Mouse (Mus musculus) hindbrain, postnatal 0 days (tissue): ENCODE data around the gene Gemin7. TPM values are rescaled to one million over a fixed set of nuclear protein-coding genes. Genes with fewer than 3 reads are reported as not detected.
A peak's percentile ranks its signal among the peaks of the same experiment; 100 is the strongest.

Source experiments
- ATAC-seq: fragments of 200-750 bp; cut with Nextera tagmentation; 2 replicates; pipeline ENCODE4 v1.8.0; 2017; ENCODE audit warnings: mild to moderate bottlenecking, moderate TSS enrichment, moderate library complexity
- DNase-seq: peaks from one replicate; pipeline ENCODE4 v3.0.0-alpha.2; 2015; ENCODE audit warnings: low spot score
- H3K27ac ChIP-seq: fragments of 300-500 bp; sonication (generic); 2 replicates; pipeline ENCODE4 v1.5.1; 2014; ENCODE audit warnings: mild to moderate bottlenecking
- H3K27me3 ChIP-seq: fragments of 300-500 bp; sonication (generic); 2 replicates; pipeline ENCODE4 v1.6.1; 2014; ENCODE audit warnings: low read length, mixed read lengths; ENCODE audit not compliant: insufficient read depth
- H3K36me3 ChIP-seq: fragments of 300-500 bp; sonication (generic); 2 replicates; pipeline ENCODE4 v1.6.1; 2014; ENCODE audit warnings: low read length, mixed read lengths; ENCODE audit not compliant: insufficient read depth
- H3K4me1 ChIP-seq: fragments of 300-500 bp; sonication (generic); 2 replicates; pipeline ENCODE4 v1.6.1; 2014; ENCODE audit warnings: antibody characterized with exemption, low read length, mixed read lengths; ENCODE audit not compliant: insufficient read depth
- H3K4me2 ChIP-seq: fragments of 300-500 bp; sonication (generic); 2 replicates; pipeline ENCODE4 v1.6.1; 2014; ENCODE audit warnings: low read depth, mild to moderate bottlenecking, low read length, moderate library complexity, mixed read lengths
- H3K4me3 ChIP-seq: fragments of 300-500 bp; sonication (generic); 2 replicates; pipeline ENCODE4 v1.5.1; 2014; ENCODE audit warnings: low read length
- H3K9ac ChIP-seq: fragments of 300-500 bp; sonication (generic); replicated peaks from 2 replicates; pipeline ENCODE4 v1.6.1; 2014; ENCODE audit warnings: mild to moderate bottlenecking, low read length, moderate library complexity, mixed read lengths
- H3K9me3 ChIP-seq: fragments of 300-500 bp; sonication (generic); 2 replicates; pipeline ENCODE4 v1.6.1; 2016; ENCODE audit warnings: low read length, mixed read lengths
- CTCF ChIP-seq: IDR thresholded peaks from 2 replicates; pipeline ENCODE4 v1.5.1; 2016; ENCODE audit warnings: antibody characterized with exemption, control low read depth, low read depth
- WGBS: fragments of 180-500 bp; shearing (Covaris S2); extraction: QIAGEN DNeasy Blood & Tissue Kit; methylation state at CpG from one replicate; pipeline ENCODE4 v1.1.7; 2014; 5-methylcytosine and 5-hydroxymethylcytosine counted together
- polyA plus RNA-seq: library from polyadenylated mRNA; unstranded; fragments of >200 nt; fragmentation: Nextera tagmentation; extraction: Ambion mirVana; gene quantifications from 2 replicates; pipeline ENCODE4 v1.2.1, GENCODE M21; 2015
- total RNA-seq: library from RNA; depleted of rRNA; stranded (reverse); fragments of >200 nt; gene quantifications from 2 replicates; pipeline ENCODE4 v1.2.3, GENCODE M21; 2014

Gemin7 gene
- total and polyA plus RNA-seq, 2 experiments from 2014 or later = 61.7 to 162 TPM

- Histone ChIP-seq H3K4me1 (peaks cover 37% of the 10 kb centered on the region), H3K9ac (peak overlapping the region; percentile 97), H3K4me3 (peak overlapping the region; percentile 90), H3K9me3 (no peaks in the 10 kb centered on the region), H3K36me3 (peaks cover 12% of the 10 kb centered on the region), H3K27ac (peak overlapping the region; percentile 85), H3K27me3 (no peaks in the 10 kb centered on the region), H3K4me2 (peak overlapping the region; percentile 96)
- ATAC-seq (no peak), DNase-seq (no peak)
- TF ChIP-seq CTCF = no peak
- WGBS = under 1% methylated on average over 11 of the region's 11 CpGs
These were observed 16.0 kb downstream of the Gemin7 start for GRCm38 (mm10) chr7:19561431-19561764.

DNA sequence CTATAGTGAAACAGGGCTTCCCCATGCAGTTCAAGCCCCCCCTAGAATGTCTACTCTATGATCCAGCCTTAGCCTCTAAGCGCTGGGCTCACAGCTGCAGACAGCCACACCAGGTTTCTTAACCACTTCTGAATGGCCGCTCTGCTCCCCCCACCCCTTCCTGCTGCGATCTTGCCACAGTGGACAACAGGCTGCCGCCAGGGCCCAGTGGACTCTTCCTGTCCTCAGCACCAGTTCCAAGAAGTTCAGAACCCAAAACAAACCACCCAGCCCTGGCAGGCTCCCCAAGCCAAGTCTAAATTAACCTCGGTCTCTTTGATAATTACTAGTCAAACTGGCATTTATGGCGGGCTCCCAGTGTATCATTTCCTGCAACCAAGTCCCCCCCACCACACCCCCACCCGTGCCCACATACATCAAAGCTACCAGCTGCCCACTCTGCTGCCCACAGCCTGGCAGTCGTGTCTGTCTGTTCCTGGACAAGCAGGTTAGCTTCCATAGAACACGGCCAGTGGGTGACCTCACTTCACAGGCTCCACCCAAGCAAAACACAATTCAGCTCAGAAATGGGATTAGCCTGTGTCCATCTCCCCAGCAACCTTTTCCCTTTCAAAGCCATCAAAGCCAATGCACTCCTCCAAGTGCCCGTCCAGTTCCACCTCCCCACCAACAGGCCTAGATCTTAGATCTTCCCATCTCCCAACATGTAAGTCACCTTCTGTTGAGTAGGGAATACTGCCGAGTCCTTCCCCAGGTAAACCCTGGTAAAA lies 16.7 kb downstream of the Gemin7 start:
- ATAC-seq (no peak), DNase-seq (peak; percentile 36)
- Histone ChIP-seq H3K9me3 (no peaks in the 10 kb centered on the region), H3K27me3 (no peaks in the 10 kb centered on the region), H3K4me2 (peak overlapping the region; percentile 96), H3K4me3 (peak overlapping the region; percentile 90), H3K36me3 (peaks cover 16% of the 10 kb centered on the region), H3K9ac (peak overlapping the region; percentile 97), H3K4me1 (peaks cover 37% of the 10 kb centered on the region), H3K27ac (peak overlapping the region; percentile 85)
- TF ChIP-seq CTCF = no peak
- WGBS = 20% methylated on average over 11 of the region's 11 CpGs

- H3K9me3 ChIP-seq = no peaks in the 10 kb centered on the region
- ATAC-seq (no peak), DNase-seq (no peak)
- WGBS = 51% methylated on average over 2 of the region's 2 CpGs
- H3K27me3 ChIP-seq = no peaks in the 10 kb centered on the region
- H3K36me3 ChIP-seq = 0 out of 2 replicates have a peak, but pooled peaks cover 4% of the 10 kb centered on the region
- peak; percentile 62 for TF ChIP-seq CTCF
- H3K9ac ChIP-seq = no peak overlapping the region
- peaks cover 37% of the 10 kb centered on the region for H3K4me1 ChIP-seq
- H3K27ac ChIP-seq = no peak overlapping the region
- no peak overlapping the region for H3K4me3 ChIP-seq
- H3K4me2 ChIP-seq = peak overlapping the region; percentile 96
These were observed 18.4 kb downstream of the Gemin7 start for GRCm38 (mm10) chr7:19558965-19559364.

DNA sequence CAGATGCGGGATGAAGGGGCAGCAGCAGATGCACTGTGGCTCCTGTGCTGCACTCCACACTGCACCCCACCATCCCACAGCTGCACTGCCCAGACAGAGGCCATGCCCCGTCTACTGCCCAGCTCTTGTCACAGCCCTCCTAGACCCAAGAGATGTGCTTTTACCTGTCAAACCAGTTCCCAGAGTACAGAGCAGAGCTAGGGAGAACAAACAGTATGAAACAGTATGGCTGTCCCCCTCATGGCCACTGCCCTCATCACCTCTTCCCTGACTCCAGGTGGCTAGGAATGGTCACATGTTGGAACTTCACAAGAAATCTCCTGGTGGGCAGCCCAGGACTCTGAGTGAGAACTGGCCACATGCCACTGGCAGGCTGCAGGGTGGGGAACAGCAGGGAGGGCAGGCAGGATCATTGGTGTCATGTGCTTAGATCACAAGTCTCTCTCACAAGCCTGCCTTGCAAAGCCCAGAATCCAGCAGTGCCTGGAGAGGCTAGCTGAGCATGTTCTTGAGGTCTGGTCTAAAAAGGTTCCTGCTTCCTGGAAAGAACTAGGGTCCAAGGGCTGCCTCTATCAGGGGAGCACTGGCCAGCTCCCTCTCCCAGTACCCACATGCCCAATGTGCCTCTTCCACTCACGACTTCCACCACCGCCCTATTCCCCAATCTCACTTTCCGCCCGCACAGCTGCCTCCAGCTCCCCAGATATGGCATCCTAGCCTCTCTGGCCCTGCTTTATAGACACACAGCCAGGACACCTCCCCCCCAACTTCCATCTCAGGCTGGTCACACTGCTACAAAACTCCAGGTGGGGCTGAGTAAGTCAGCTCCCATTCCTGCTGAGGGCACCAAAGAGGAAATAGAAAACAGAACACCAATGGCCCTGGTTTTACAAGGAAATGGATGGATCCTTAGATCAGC lies 19.2 kb downstream of the Gemin7 start:
- DNase-seq (no peak), ATAC-seq (no peak)
- no peak overlapping the region for H3K27ac ChIP-seq
- 94% methylated on average over 6 of the region's 6 CpGs for WGBS
- peaks cover 37% of the 10 kb centered on the region for H3K4me1 ChIP-seq
- H3K27me3 ChIP-seq = no peaks in the 10 kb centered on the region
- peak overlapping the region; percentile 96 for H3K4me2 ChIP-seq
- H3K36me3 ChIP-seq = 0 out of 2 replicates have a peak, but pooled peaks cover 4% of the 10 kb centered on the region
- TF ChIP-seq CTCF = no peak
- H3K9ac ChIP-seq = no peak overlapping the region
- no peak overlapping the region for H3K4me3 ChIP-seq
- no peaks in the 10 kb centered on the region for H3K9me3 ChIP-seq

- Histone ChIP-seq H3K9ac (no peak overlapping the region), H3K9me3 (no peaks in the 10 kb centered on the region), H3K4me3 (no peak overlapping the region), H3K27ac (no peak overlapping the region), H3K36me3 (0 out of 2 replicates have a peak, but pooled peaks cover 4% of the 10 kb centered on the region), H3K27me3 (no peaks in the 10 kb centered on the region), H3K4me1 (peaks cover 37% of the 10 kb centered on the region), H3K4me2 (no peak overlapping the region)
- ATAC-seq (no peak), DNase-seq (no peak)
- WGBS = 92% methylated on average over 2 of the region's 2 CpGs
- no peak for TF ChIP-seq CTCF
These were observed 20.3 kb downstream of the Gemin7 start for GRCm38 (mm10) chr7:19557086-19557485.

GRCm38 (mm10) chr7:19554168-19554567 lies 23.2 kb downstream of the Gemin7 start:
- Histone ChIP-seq H3K9ac (no peak overlapping the region), H3K36me3 (0 out of 2 replicates have a peak, but pooled peaks cover 4% of the 10 kb centered on the region), H3K4me3 (no peak overlapping the region), H3K27me3 (no peaks in the 10 kb centered on the region), H3K27ac (no peak overlapping the region), H3K4me2 (no peak overlapping the region), H3K4me1 (peaks cover 21% of the 10 kb centered on the region), H3K9me3 (no peaks in the 10 kb centered on the region)
- TF ChIP-seq CTCF = no peak
- 64% methylated on average over 1 of the region's 1 CpGs for WGBS
- no peak for ATAC-seq
- no peak for DNase-seq
